Mouse (Mus musculus) midbrain, embryonic 14.5 days (tissue): ENCODE data around the gene Ccdc6. TPM values are rescaled to one million over a fixed set of nuclear protein-coding genes. Genes with fewer than 3 reads are reported as not detected.

Experiments
- ATAC-seq: fragments of 200-750 bp; cut with Nextera tagmentation; 2 replicates; pipeline ENCODE4 v1.8.0; 2017; ENCODE audit warnings: moderate number of reproducible peaks, moderate library complexity; ENCODE audit not compliant: low FRiP score, low TSS enrichment
- DNase-seq: peaks from one replicate; pipeline ENCODE4 v3.0.0-alpha.2; 2015
- H3K27ac ChIP-seq: fragments of 300-500 bp; sonication (generic); replicated peaks from 2 replicates; pipeline ENCODE4 v1.5.1; 2014; ENCODE audit warnings: mild to moderate bottlenecking, low read depth, low read length, moderate library complexity
- H3K27me3 ChIP-seq: fragments of 300-500 bp; sonication (generic); 2 replicates; pipeline ENCODE4 v1.6.1; 2014; ENCODE audit warnings: low read length, control low read depth, mixed read lengths; ENCODE audit not compliant: control insufficient read depth, insufficient read depth
- H3K36me3 ChIP-seq: fragments of 300-500 bp; sonication (generic); 2 replicates; pipeline ENCODE4 v1.6.1; 2014; ENCODE audit warnings: low read length, control low read depth; ENCODE audit not compliant: control insufficient read depth, insufficient read depth
- H3K4me1 ChIP-seq: fragments of 300-500 bp; sonication (generic); 2 replicates; pipeline ENCODE4 v1.6.1; 2014; ENCODE audit warnings: mild to moderate bottlenecking, antibody characterized with exemption, low read length, control low read depth; ENCODE audit not compliant: control insufficient read depth, insufficient read depth
- H3K4me2 ChIP-seq: fragments of 300-500 bp; sonication (generic); 2 replicates; pipeline ENCODE4 v1.6.1; 2014; ENCODE audit warnings: mild to moderate bottlenecking, low read length, moderate library complexity
- H3K4me3 ChIP-seq: fragments of 300-500 bp; sonication (generic); replicated peaks from 2 replicates; pipeline ENCODE4 v1.5.1; 2014; ENCODE audit warnings: low read depth, low read length
- H3K9ac ChIP-seq: fragments of 300-500 bp; sonication (generic); replicated peaks from 2 replicates; pipeline ENCODE4 v1.6.1; 2014; ENCODE audit warnings: mild to moderate bottlenecking, low read length, moderate library complexity
- H3K9me3 ChIP-seq: fragments of 300-500 bp; sonication (generic); 2 replicates; pipeline ENCODE4 v1.6.1; 2016; ENCODE audit warnings: low read length, control low read depth, mixed read lengths; ENCODE audit not compliant: control insufficient read depth
- WGBS: fragments of 180-500 bp; shearing (Covaris S2); extraction: QIAGEN DNeasy Blood & Tissue Kit; methylation state at CpG from one replicate; pipeline ENCODE4 v1.1.7; 2014; 5-methylcytosine and 5-hydroxymethylcytosine counted together
- polyA plus RNA-seq: library from polyadenylated mRNA; unstranded; fragments of >200 nt; fragmentation: Nextera tagmentation; extraction: Ambion mirVana; gene quantifications from 2 replicates; pipeline ENCODE4 v1.2.1, GENCODE M21; 2014

Ccdc6 gene
- polyA plus RNA-seq, 1 experiment from 2014 or later = 34.9 TPM

DNA sequence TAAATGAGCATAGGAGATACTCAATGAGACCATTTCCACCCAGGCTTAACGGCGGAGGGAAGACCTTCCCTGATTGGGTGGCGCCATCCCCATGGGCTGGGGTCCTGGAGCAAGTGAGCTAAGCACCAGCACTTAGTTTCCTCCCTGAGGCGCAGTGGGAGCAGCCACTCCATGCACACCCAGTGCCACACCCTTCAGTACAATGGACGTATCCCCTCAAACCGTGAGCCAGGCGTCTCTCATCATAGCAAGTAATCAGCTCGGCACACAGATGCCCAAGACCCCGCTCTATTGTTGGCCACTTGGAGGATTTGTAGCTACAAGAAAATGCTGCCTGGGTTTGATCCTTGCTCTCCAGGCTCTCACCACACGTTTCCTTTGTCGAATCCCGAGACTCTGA, 49.0 kb downstream of the Ccdc6 start:
- H3K27ac ChIP-seq = no peak overlapping the region
- no peak for DNase-seq
- no peaks in the 10 kb centered on the region for H3K4me1 ChIP-seq
- no peak for ATAC-seq
- H3K36me3 ChIP-seq = peaks cover 26% of the 10 kb centered on the region
- H3K4me3 ChIP-seq = no peak overlapping the region
- H3K27me3 ChIP-seq = no peaks in the 10 kb centered on the region
- H3K9ac ChIP-seq = no peak overlapping the region
- 96% methylated on average over 12 of the region's 12 CpGs for WGBS
- H3K9me3 ChIP-seq = 0 out of 2 replicates have a peak, but pooled peaks cover 3% of the 10 kb centered on the region
- H3K4me2 ChIP-seq = no peak overlapping the region

DNA sequence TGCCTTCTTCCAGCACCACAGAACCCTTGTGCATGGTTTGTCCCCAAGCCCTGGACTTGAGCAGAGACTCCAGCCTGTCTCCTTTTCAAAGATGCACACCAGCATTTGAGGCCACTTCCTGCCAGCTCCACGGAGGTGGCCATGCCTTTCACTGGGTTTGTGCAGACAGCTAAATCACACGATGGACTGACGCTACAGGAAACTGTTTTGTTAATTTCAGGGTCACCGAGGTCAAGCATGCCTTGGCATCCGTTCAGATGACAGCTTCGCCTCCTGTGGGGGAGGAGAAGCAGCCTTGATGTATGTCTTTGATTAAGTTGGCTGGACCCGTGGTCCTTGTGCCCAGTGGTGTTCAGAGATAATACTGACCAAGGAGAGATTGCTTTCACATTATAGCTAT, 52.2 kb downstream of the Ccdc6 start:
- H3K9ac ChIP-seq = no peak overlapping the region
- no peak for ATAC-seq
- DNase-seq = no peak
- H3K27ac ChIP-seq = no peak overlapping the region
- H3K36me3 ChIP-seq = peaks cover 27% of the 10 kb centered on the region
- WGBS = 46% methylated on average over 7 of the region's 7 CpGs
- 0 out of 2 replicates have a peak, but pooled peaks cover 3% of the 10 kb centered on the region for H3K9me3 ChIP-seq
- H3K4me2 ChIP-seq = no peak overlapping the region
- no peaks in the 10 kb centered on the region for H3K27me3 ChIP-seq
- H3K4me3 ChIP-seq = no peak overlapping the region
- no peaks in the 10 kb centered on the region for H3K4me1 ChIP-seq

DNA sequence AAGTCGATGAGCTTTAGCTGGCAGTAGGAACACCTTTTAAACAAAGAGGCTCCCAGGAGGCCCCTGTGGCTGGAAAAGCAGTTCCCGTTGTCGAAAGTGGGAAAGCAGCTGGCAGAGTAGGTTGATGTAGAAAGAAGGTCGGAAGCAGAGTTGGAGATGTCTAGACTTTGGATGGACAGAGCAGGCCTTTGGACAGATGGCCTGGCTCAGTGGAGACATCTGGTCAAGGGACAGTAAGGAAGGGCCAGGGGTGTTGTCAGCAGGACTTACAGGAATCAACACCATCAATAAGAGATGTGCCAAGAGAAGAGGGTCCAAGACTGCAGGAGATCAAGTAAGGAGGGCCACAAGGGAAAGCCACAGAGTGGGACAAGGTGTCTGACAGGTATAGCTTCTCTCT, 53.4 kb downstream of the Ccdc6 start:
- no peak overlapping the region for H3K27ac ChIP-seq
- no peaks in the 10 kb centered on the region for H3K27me3 ChIP-seq
- H3K9me3 ChIP-seq = 0 out of 2 replicates have a peak, but pooled peaks cover 3% of the 10 kb centered on the region
- no peak overlapping the region for H3K9ac ChIP-seq
- no peak overlapping the region for H3K4me3 ChIP-seq
- WGBS = 82% methylated on average over 4 of the region's 4 CpGs
- H3K4me2 ChIP-seq = no peak overlapping the region
- ATAC-seq (no peak), DNase-seq (no peak)
- peaks cover 35% of the 10 kb centered on the region for H3K36me3 ChIP-seq
- no peaks in the 10 kb centered on the region for H3K4me1 ChIP-seq

DNA sequence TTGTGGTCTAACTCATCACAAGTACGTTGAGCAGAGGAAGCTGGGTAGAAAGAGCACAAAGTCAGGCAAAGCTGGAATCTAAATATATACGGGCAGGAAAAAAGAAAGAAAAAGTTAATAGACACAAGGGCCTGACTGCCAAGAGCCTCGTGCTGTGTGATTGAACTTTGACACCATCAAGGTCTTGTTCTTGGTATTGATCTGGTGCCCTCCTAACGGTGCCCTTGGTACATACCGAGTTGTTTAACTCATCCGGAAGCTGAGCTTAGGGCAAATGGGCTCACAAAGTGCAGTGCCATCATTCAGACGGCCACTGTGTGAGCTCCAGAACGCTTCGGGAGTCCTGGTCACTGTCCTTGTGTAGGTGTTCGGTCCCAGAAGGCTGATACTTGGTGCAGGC, 54.2 kb downstream of the Ccdc6 start:
- WGBS = 89% methylated on average over 10 of the region's 10 CpGs
- no peak for DNase-seq
- Histone ChIP-seq H3K36me3 (peaks cover 34% of the 10 kb centered on the region; the same call in 1 of the 2 replicates), H3K4me1 (no peaks in the 10 kb centered on the region), H3K9ac (no peak overlapping the region), H3K9me3 (no peaks in the 10 kb centered on the region), H3K27ac (no peak overlapping the region), H3K27me3 (no peaks in the 10 kb centered on the region), H3K4me3 (no peak overlapping the region), H3K4me2 (no peak overlapping the region)
- ATAC-seq = no peak

DNA sequence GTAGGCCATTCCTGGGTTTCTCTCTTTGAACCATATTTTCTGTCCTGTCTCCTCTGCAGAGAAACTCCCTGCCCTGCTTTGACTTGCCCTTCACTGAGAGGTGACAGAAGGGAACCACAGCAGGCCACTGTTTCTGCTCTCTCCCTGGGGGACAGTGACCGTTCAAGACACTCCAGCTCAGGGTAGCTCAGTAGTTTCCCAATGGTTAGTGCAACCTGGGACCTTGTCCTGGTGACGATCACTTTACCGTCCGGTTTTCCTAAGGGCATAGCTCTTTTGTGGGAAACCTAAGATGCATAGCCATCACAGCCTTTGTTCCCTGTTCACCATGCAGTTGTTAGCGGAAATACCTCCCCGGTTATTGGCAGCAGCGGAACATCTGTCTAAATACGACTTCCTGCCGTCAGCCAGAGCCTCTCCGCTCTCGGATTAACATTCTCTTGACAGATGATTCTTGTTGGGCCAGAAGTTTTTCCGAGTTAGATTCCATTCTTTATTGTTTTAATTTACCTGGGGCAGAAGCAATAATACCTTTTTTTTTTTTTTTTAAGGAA, 55.3 kb downstream of the Ccdc6 start:
- 0 out of 2 replicates have a peak overlapping the region, but pooled peaks have one; percentile 41 for H3K27ac ChIP-seq
- no peaks in the 10 kb centered on the region for H3K27me3 ChIP-seq
- WGBS = 53% methylated on average over 12 of the region's 12 CpGs
- peaks cover 42% of the 10 kb centered on the region for H3K36me3 ChIP-seq
- no peaks in the 10 kb centered on the region for H3K9me3 ChIP-seq
- peak; percentile 33 for DNase-seq
- H3K4me2 ChIP-seq = no peak overlapping the region
- no peaks in the 10 kb centered on the region for H3K4me1 ChIP-seq
- H3K4me3 ChIP-seq = no peak overlapping the region
- H3K9ac ChIP-seq = no peak overlapping the region
- no peak for ATAC-seq

DNA sequence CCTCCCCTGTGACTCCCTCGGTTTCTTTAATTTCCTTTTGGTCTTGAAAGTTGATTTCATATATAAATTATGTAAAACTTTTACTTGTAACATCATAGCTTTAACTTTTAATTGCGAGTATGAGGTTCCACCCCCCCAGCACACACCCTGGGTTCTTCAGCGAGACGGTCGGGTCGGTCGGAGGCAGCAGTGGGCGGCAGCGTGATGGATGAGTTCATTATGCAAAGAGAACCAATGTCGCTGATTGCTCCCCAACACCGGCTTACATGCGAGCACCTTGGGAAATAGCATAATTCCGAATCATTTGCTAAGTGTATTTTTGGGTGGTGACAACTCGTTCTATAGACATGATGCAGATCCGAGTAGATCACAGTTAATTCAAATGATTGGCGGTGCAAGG, 56.9 kb downstream of the Ccdc6 start:
- no peak for ATAC-seq
- WGBS = 91% methylated on average over 16 of the region's 16 CpGs

DNA sequence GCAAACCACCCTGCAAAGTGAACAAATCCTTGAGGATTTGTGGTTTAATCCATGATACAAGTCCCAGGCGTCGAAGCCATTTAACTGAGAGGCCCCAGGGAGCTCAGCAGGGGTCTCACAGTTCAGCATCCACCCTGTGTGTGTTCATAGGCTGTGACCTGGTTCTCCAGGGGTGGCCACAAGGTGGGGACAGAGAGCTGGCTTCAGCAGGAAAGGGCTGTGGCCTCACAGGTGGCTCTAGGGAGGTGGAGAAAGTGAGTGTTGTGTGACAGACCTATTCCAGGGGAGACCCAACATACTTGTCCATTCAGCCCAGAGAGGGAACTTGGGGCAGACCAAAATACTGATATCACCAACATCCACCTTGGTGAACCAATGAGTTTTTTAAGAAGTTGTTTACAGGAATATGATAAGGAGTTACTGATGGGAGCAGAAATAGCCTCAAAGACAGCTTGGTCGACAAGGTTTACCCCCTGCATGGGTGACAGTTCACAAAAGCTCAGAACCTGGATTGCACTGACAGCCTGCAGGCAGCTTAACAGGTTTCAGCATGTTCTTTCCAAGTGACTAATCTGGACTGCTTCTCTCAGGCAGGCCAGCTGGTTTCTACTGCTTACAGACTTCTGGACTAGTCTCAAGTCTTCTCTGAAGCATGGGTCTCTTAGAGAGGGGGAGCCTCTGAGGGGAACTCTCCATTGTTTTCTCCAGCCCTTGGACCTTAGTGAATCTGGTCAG, 59.7 kb downstream of the Ccdc6 start:
- Histone ChIP-seq H3K27me3 (no peaks in the 10 kb centered on the region), H3K9me3 (no peaks in the 10 kb centered on the region), H3K27ac (no peak overlapping the region), H3K4me3 (no peak overlapping the region), H3K4me2 (no peak overlapping the region), H3K9ac (no peak overlapping the region), H3K36me3 (peaks cover 26% of the 10 kb centered on the region), H3K4me1 (no peaks in the 10 kb centered on the region)
- 69% methylated on average over 3 of the region's 3 CpGs for WGBS
- ATAC-seq (no peak), DNase-seq (no peak)

More for the DNA sequence above, 56.9 kb downstream of the Ccdc6 start:
- H3K9ac ChIP-seq = no peak overlapping the region
- no peak overlapping the region for H3K4me3 ChIP-seq
- H3K36me3 ChIP-seq = peaks cover 37% of the 10 kb centered on the region
- no peaks in the 10 kb centered on the region for H3K4me1 ChIP-seq
- H3K4me2 ChIP-seq = no peak overlapping the region
- no peaks in the 10 kb centered on the region for H3K27me3 ChIP-seq
- no peak for DNase-seq
- H3K9me3 ChIP-seq = no peaks in the 10 kb centered on the region
- H3K27ac ChIP-seq = no peak overlapping the region

DNA sequence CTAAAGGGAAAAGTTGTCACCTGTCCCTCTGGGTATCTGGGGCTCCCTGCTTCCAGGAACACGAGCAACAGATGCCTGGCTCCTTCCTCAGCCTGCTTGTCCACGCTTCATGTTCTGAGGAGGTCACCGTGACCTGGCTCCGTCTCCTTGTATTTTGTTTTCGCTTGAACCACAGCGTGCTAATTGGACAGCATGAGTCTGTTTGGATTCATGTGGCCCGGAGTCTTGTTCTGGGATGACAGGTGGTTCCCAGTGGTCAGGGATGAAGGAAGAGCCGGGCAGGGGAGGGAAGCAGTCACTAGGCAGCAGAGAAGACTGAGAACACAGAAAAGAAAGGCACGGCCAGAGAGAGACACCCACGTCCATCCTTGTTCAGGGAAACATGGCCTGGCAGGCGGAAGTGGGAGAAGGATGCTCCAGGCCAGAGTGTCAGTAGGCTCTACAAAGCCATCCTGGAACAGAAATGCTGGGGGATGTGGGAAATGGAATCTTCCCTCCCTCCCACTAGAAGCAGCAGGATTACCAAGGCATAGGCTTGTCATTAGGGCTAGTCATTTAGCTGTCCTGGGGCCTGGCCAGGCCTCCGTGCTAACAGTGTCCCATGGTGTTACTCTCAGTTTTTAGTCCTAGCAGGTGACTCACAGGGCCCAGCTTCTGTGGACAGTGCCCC, 62.9 kb downstream of the Ccdc6 start:
- 81% methylated on average over 12 of the region's 12 CpGs for WGBS
- Histone ChIP-seq H3K36me3 (peaks cover 21% of the 10 kb centered on the region), H3K4me3 (no peak overlapping the region), H3K9me3 (no peaks in the 10 kb centered on the region), H3K4me1 (no peaks in the 10 kb centered on the region), H3K27me3 (no peaks in the 10 kb centered on the region), H3K9ac (no peak overlapping the region), H3K4me2 (no peak overlapping the region), H3K27ac (0 out of 2 replicates have a peak overlapping the region, but pooled peaks have one; percentile 17)
- DNase-seq (no peak), ATAC-seq (no peak)
